In the genomic region with DNA sequence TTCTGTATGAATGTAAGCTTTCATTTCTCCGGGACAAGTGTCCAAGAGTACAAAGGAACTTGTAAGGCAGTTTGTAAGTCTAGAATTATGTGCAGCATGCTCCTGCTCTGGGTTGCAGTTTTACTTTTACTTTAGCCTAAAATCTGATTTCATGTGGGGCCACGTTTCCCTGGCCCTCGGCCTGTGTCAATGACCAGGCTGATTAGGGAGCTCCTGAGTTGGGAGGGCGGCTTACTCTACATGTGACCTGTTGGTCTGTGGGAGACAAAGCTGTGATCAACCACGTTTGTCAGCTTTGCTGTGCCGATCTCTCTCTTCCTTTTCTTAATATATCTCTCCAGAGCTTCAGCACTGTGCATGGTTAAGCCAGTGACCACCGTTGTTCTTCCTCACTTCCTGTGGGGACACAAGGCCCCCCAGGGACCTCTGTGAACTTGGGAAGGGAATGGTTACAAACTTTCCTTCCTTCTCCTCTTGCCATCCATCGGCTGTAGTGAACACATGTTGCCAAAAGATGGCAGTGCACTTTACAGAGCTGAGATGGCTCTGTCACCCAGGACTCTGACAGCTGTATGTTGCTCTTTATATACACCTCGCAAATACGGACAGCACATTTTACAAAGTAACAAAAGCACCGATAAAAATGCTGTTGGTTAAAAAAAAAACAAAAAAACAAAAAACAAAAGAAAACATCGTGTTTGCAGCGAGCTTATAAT, we compare ENCODE assay signal across 9 mouse cellular contexts. TPM values are rescaled to one million over a fixed set of nuclear protein-coding genes. Genes with fewer than 3 reads are reported as not detected.
A peak's percentile ranks its signal among the peaks of the same experiment; 100 is the strongest.
DNase-seq lines count a peak whose midpoint lies in the region; ATAC-seq and TF ChIP-seq lines count a peak whose summit lies in the region.
"Had no signal": no experiment of that assay in that cellular context is flagged by ENCODE, and none has a peak within 500 bp of the region (broad histone marks: within the 10 kb centered on the region; RNA-seq: fewer than 3 reads in every experiment).

No protein-coding gene starts in this region.

- no peak for ATAC-seq in hindbrain, embryonic 13.5 days (ENCODE audit: low FRiP score)
- ATAC-seq in heart, postnatal 0 days (ENCODE audit: insufficient read depth, low read depth), result no peak
- ATAC-seq in monocyte, adult 5-6 weeks (replicated peaks; ENCODE audit: insufficient number of reproducible peaks, low FRiP score, low TSS enrichment, poor library complexity, severe bottlenecking), result no peak

- TF ChIP-seq EP300 in heart, postnatal 0 days (IDR thresholded peaks at IDR 0.05; ENCODE audit: low read depth), result no peak

- H3K4me3 ChIP-seq in hindbrain, embryonic 10.5 days, result no peak overlapping the region
- no peak overlapping the region for H3K4me3 ChIP-seq in hindbrain, embryonic 13.5 days
- no peak overlapping the region for H3K4me3 ChIP-seq in heart, postnatal 0 days (ENCODE audit: low read depth, low read length)
- H3K4me3 ChIP-seq: limb, embryonic 15.5 days had no signal

- no peak overlapping the region for H3K4me2 ChIP-seq in hindbrain, embryonic 13.5 days
- peak overlapping the region; percentile 50 for H3K4me2 ChIP-seq in heart, postnatal 0 days (ENCODE audit: low read depth, low read length)

- H3K9me3 ChIP-seq in hindbrain, embryonic 10.5 days, result no peaks in the 10 kb centered on the region
- H3K9me3 ChIP-seq in hindbrain, embryonic 13.5 days, result no peaks in the 10 kb centered on the region
- no peaks in the 10 kb centered on the region for H3K9me3 ChIP-seq in heart, postnatal 0 days (replicated peaks; ENCODE audit: control insufficient read depth, low read length)
- H3K9me3 ChIP-seq: limb, embryonic 15.5 days had no signal

- no peak overlapping the region for H3K9ac ChIP-seq in hindbrain, embryonic 13.5 days
- no peak overlapping the region for H3K9ac ChIP-seq in heart, postnatal 0 days (replicated peaks; ENCODE audit: low read depth, low read length)
- H3K9ac ChIP-seq: limb, embryonic 15.5 days had no signal

- peak; percentile 20 for DNase-seq in hindbrain, embryonic 10.5 days (ENCODE audit: low spot score)
- peak; percentile 7 for DNase-seq in A20 (ENCODE audit: low read depth, low spot score)
- DNase-seq in MEL-GATA-1-ER (ENCODE audit: extremely low read depth, low read depth), result peak; percentile 33
- DNase-seq in heart, postnatal 0 days (ENCODE audit: low spot score), result peak; percentile 84
- DNase-seq in left cerebral cortex, postnatal 4 days, result peak; percentile 20
- DNase-seq in retina, embryonic 14.5 days (ENCODE audit: low spot score), result peak; percentile 66

- TF ChIP-seq CTCF in heart, postnatal 0 days (IDR thresholded peaks at IDR 0.05; ENCODE audit: low read depth), result peak; percentile 84

- 63% methylated on average over 13 of the region's 13 CpGs for WGBS in hindbrain, embryonic 10.5 days
- 58% methylated on average over 13 of the region's 13 CpGs for WGBS in hindbrain, embryonic 13.5 days
- 23% methylated on average over 13 of the region's 13 CpGs for WGBS in heart, postnatal 0 days

- no peak overlapping the region for H3K27ac ChIP-seq in hindbrain, embryonic 10.5 days
- no peak overlapping the region for H3K27ac ChIP-seq in hindbrain, embryonic 13.5 days
- H3K27ac ChIP-seq in heart, postnatal 0 days (ENCODE audit: low read depth), result peak overlapping the region; percentile 90
- H3K27ac ChIP-seq: limb, embryonic 15.5 days had no signal

- H3K27me3 ChIP-seq in hindbrain, embryonic 10.5 days (ENCODE audit: insufficient read depth, poor library complexity, severe bottlenecking), result no peaks in the 10 kb centered on the region
- H3K27me3 ChIP-seq in hindbrain, embryonic 13.5 days, result no peaks in the 10 kb centered on the region
- H3K27me3 ChIP-seq in heart, postnatal 0 days (ENCODE audit: control insufficient read depth, insufficient read depth, low read length), result no peaks in the 10 kb centered on the region
- H3K27me3 ChIP-seq: limb, embryonic 15.5 days had no signal

- peaks cover 20% of the 10 kb centered on the region for H3K4me1 ChIP-seq in hindbrain, embryonic 10.5 days (replicated peaks)
- peaks cover 22% of the 10 kb centered on the region for H3K4me1 ChIP-seq in hindbrain, embryonic 13.5 days (replicated peaks)
- H3K4me1 ChIP-seq in heart, postnatal 0 days (ENCODE audit: control insufficient read depth, insufficient read depth), result peaks cover 26% of the 10 kb centered on the region

- intact Hi-C loops in left cerebral cortex, postnatal 4 days (cut with DNase I), result loop anchor here (5.0 kb wide), 2 partner anchors 294 to 459 kb away; no protein-coding TSS in a partner anchor

- no peaks in the 10 kb centered on the region for H3K36me3 ChIP-seq in hindbrain, embryonic 10.5 days
- no peaks in the 10 kb centered on the region for H3K36me3 ChIP-seq in hindbrain, embryonic 13.5 days
- no peaks in the 10 kb centered on the region for H3K36me3 ChIP-seq in heart, postnatal 0 days (replicated peaks; ENCODE audit: control insufficient read depth, insufficient read depth, low read length)
- H3K36me3 ChIP-seq: limb, embryonic 15.5 days had no signal

RNA-seq across cellular contexts. Expression of a gene that starts 41.7 kb away (rescaled TPM):
- polyA plus RNA-seq in hindbrain, embryonic 10.5 days (2016; fragmentation: Nextera tagmentation; extraction: Ambion mirVana), result 2.0 and 2.5 TPM in 2 replicates
- 3.1 and 3.3 TPM in 2 replicates for polyA plus RNA-seq in hindbrain, embryonic 13.5 days (2015; fragmentation: Nextera tagmentation; extraction: Ambion mirVana)
- total RNA-seq in heart, postnatal 0 days (2014; rRNA removed; ENCODE audit: low replicate concordance), result 10.6 and 17.0 TPM in 2 replicates
- polyA plus RNA-seq in heart, postnatal 0 days (2015; fragmentation: Nextera tagmentation; extraction: Ambion mirVana), result 4.4 and 5.1 TPM in 2 replicates
- total RNA-seq in left cerebral cortex, postnatal 4 days (2021), result 10 to 100 TPM; 52.0 to 60.8 TPM
- not detected in 3 replicates for total RNA-seq in monocyte, adult 5-6 weeks (2017)

Comparison
In these comparisons a context has a peak if more than half of its experiments do, and no peak if none do; other contexts are left out.
1. DNase-seq: peak in every context shown above with its lines; median percentile 84 in heart, postnatal 0 days; 66 in retina, embryonic 14.5 days; 33 in MEL-GATA-1-ER; 20 in hindbrain, embryonic 10.5 days; 20 in left cerebral cortex, postnatal 4 days; 7 in A20.
2. RNA of a gene that starts 41.7 kb away (total RNA-seq): 52.0 to 60.8 TPM in left cerebral cortex, postnatal 4 days and 10.6 to 17.0 TPM in heart, postnatal 0 days; not detected in monocyte, adult 5-6 weeks; every median in the first group is over 10 times any median in the second.